Mouse (Mus musculus) adipocyte (in vitro differentiated cells): Measurements from ENCODE around the gene Chn1.
A peak's percentile ranks its signal among the peaks of the same experiment; 100 is the strongest.
"Not testable (repeated sequence)": the region's sequence is repeated elsewhere in the genome, so short reads cannot be mapped to it uniquely, and the experiment has no call there.

ENCODE experiments used
- DNase-seq: peaks from one replicate; pipeline ENCODE4 v3.0.0-alpha.2; 2016; ENCODE audit warnings: low spot score

Chn1 gene

GRCm38 (mm10) chr2:73774786-73775682, at the start of gene Chn1:
Chn1 (minus strand) TSS chr2:73775346.
- no peak for DNase-seq

GRCm38 (mm10) chr2:73818742-73819141, 43.6 kb upstream of the Chn1 start:
- no peak for DNase-seq

- no peak for DNase-seq
These were observed 32.5 kb upstream of the Chn1 start for GRCm38 (mm10) chr2:73807609-73808008.

GRCm38 (mm10) chr2:73800127-73800526, 25.0 kb upstream of the Chn1 start:
- DNase-seq: not testable (repeated sequence)

GRCm38 (mm10) chr2:73798786-73799185, 23.6 kb upstream of the Chn1 start:
- DNase-seq: no peak

GRCm38 (mm10) chr2:73798136-73798535, 23.0 kb upstream of the Chn1 start:
- no peak for DNase-seq

GRCm38 (mm10) chr2:73791846-73792630, 16.9 kb upstream of the Chn1 start:
- no peak for DNase-seq

- peak; percentile 82 for DNase-seq
These were observed 15.2 kb upstream of the Chn1 start for GRCm38 (mm10) chr2:73790332-73790731.

- DNase-seq: no peak
These were observed 13.2 kb upstream of the Chn1 start for GRCm38 (mm10) chr2:73788395-73788794.

GRCm38 (mm10) chr2:73782371-73782905, 7.3 kb upstream of the Chn1 start:
- no peak for DNase-seq

- DNase-seq: no peak
These were observed 5.3 kb upstream of the Chn1 start for GRCm38 (mm10) chr2:73780321-73781010.

GRCm38 (mm10) chr2:73779796-73780195, 4.7 kb upstream of the Chn1 start:
- DNase-seq: no peak

GRCm38 (mm10) chr2:73779016-73779595, 4.0 kb upstream of the Chn1 start:
- no peak for DNase-seq

- no peak for DNase-seq
These were observed 1.8 kb upstream of the Chn1 start for GRCm38 (mm10) chr2:73776936-73777335.

GRCm38 (mm10) chr2:73775683-73776310, 651 bp upstream of the Chn1 start:
- no peak for DNase-seq

- DNase-seq: no peak
These were observed 2.2 kb downstream of the Chn1 start for GRCm38 (mm10) chr2:73772945-73773344.

GRCm38 (mm10) chr2:73768669-73769068, 6.5 kb downstream of the Chn1 start:
- DNase-seq: no peak

- no peak for DNase-seq
These were observed 11.6 kb downstream of the Chn1 start for GRCm38 (mm10) chr2:73763541-73763940.

- DNase-seq: no peak
These were observed 15.2 kb downstream of the Chn1 start for GRCm38 (mm10) chr2:73759899-73760298.

GRCm38 (mm10) chr2:73759027-73759426, 16.1 kb downstream of the Chn1 start:
- DNase-seq: no peak

- no peak for DNase-seq
These were observed 27.8 kb downstream of the Chn1 start for GRCm38 (mm10) chr2:73747297-73747696.
